Mouse (Mus musculus) urinary bladder, postnatal 10 days (tissue): ENCODE results near the gene Tmem132b.

Experiments used
- DNase-seq: peaks from one replicate; pipeline ENCODE4 v3.0.0; 2022; ENCODE audit warnings: low spot score

Tmem132b gene

GRCm38 (mm10) chr5:125578661-125579060 is 47.1 kb downstream of the Tmem132b start:
- no peak for DNase-seq

- DNase-seq, result no peak
These were observed 47.6 kb downstream of the Tmem132b start for GRCm38 (mm10) chr5:125579153-125579552.

DNA sequence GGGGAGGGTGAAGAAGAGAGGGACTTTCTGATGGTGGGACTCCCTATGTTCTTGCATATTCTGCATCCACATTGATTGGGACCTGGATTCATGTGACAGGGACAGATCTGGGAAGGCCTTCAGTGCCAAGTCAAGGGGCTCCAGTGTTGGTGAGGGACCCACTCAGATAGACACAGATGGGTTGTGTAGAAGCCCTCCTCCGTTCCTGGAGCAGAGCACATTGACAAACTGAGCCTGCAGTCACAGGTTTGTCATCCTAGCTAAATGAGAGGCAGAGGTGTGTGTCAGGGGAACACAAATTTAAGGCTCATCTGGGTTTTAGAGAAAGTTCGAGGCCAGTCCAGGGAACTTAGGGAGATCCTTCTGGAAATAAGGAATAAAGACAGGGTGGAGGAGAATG is 51.7 kb downstream of the Tmem132b start:
- DNase-seq, result no peak

- no peak for DNase-seq
These were observed 52.3 kb downstream of the Tmem132b start for GRCm38 (mm10) chr5:125583836-125584235.

GRCm38 (mm10) chr5:125585211-125585610 is 53.6 kb downstream of the Tmem132b start:
- no peak for DNase-seq

DNA sequence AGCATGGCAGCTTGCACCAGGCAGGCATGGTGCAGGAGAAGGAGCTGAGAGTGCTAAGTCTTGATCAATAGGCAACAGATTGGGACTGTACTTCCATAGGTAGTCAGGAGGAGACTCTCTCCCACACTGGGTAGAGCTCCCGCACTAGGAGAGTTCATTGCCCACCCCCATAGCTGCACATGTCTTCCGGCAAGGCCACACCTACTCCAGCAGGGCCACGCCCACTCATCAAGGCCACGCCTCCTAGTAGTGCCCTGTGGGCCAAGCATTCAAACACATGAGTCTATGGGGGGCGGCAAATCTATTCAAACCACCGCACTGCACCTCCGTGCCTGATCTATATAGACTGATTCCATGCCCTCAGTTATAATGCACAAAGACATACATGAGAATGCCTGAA is 56.6 kb downstream of the Tmem132b start:
- DNase-seq, result no peak

DNA sequence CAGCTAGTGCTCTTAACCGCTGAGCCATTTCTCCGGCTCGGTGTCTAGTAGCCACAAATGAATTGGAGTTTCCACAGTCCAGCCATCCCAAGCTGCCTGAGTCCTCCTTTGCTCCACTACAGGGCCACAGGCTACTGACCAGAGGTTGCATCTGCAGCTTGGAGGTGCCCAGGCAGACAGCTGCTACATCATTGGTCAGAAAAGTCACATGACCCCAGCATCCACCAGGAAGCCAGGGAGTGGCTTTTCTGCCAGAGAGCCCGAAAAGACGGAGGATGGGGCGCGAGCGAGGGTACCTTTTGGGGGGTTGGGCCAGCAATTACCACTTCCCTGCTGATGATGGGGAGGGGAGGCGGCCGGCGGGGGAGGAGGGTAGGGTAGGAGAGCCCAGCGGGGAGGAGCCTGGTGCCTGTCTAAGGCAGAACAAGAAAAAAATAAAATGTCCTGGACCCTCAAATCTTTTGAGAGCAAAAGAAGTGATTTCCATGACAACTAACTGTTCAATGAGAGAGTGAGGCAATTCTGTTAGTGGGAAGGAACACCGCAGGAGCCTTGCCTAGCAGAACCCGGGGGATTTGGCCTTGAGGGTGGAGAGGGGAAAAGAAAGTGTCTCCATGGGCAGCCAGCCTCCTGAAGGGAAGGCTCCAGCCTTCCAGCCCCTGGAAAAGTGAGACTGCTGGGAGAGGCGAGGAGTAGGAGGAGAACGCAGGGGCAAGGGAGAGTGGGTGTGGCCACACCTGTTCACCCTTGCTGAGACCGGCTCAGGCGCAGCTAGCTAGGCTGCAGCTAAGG is 57.5 kb downstream of the Tmem132b start:
- DNase-seq, result no peak

GRCm38 (mm10) chr5:125598056-125598455 is 66.5 kb downstream of the Tmem132b start:
- no peak for DNase-seq

DNA sequence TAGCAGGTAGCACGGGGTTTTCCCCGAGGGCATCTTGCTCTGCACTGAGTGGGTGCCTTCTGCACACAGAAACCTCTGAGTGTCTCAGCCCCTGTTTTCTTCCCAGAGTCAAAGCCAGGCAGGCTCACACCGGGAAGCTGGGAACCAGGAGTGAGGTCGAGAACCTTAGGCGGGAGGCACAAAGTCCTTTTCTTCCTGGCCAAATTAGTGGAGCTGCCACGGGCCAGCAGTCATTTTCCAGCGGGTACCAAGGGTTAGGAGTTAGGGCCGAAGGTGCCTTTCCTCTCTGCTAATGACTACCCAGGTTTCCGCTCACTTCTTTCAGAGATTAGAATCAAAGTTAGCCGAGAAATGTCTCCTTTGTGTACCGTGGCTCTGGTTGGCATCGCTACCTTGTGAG is 75.6 kb downstream of the Tmem132b start:
- no peak for DNase-seq

DNA sequence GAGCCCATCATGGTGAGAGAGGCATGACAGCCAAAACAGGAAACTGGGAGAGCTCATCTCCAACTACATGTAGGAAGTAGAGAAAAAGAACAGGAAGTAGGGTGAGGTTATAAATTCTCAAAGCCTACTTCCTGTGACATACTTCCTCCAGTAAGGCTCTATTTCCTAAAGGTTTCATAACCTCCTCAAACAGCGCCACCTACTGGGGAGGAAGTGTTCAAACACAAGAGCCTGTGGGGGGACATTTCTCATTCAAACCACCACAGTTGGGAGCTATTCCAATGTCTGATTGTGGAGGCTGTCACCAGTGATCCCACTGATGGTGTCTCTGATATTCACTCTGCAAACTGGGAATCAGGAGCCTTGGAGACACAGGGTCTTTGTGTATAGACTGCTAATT is 78.4 kb downstream of the Tmem132b start:
- DNase-seq, result no peak

GRCm38 (mm10) chr5:125612460-125612859 is 80.9 kb downstream of the Tmem132b start:
- DNase-seq, result no peak

- DNase-seq, result no peak
These were observed 81.6 kb downstream of the Tmem132b start for GRCm38 (mm10) chr5:125613136-125613535.

GRCm38 (mm10) chr5:125614348-125614747 is 82.8 kb downstream of the Tmem132b start:
- no peak for DNase-seq

GRCm38 (mm10) chr5:125617050-125617449 is 85.5 kb downstream of the Tmem132b start:
- DNase-seq, result no peak

DNA sequence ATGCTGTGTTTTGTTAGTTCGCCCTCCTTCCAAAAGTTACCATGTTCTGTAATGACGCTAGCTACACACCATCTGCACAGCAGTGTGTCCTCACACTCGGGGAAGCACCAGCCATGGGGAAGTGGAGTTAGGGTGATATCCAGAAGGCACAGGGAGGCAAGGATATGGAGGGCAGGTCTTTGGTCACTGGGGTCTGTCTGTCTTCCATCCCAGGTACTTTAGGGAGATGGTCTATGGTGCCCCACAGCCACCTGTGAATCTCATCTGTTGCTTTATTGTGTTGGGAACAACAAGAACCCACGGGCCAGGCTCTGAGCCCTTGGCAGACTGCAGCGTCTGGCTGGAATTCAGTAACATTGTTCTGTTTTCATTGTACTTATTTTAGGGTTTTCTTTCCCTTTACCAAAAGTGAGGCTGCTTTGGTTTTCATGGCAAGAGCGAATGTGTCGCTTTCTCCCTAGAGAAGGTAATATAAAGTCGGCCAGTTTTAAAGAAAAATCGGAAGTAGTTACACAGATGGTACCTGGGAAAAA is 96.3 kb downstream of the Tmem132b start:
- DNase-seq, result no peak

GRCm38 (mm10) chr5:125634666-125635065 is 103.1 kb downstream of the Tmem132b start:
- DNase-seq, result no peak

- DNase-seq, result no peak
These were observed 109.4 kb downstream of the Tmem132b start for GRCm38 (mm10) chr5:125640966-125641365.

GRCm38 (mm10) chr5:125641531-125642147 is 110.1 kb downstream of the Tmem132b start:
- no peak for DNase-seq

- DNase-seq, result no peak
These were observed 116.7 kb downstream of the Tmem132b start for GRCm38 (mm10) chr5:125648236-125648635.

- no peak for DNase-seq
These were observed 118.4 kb downstream of the Tmem132b start for GRCm38 (mm10) chr5:125649982-125650381.

DNA sequence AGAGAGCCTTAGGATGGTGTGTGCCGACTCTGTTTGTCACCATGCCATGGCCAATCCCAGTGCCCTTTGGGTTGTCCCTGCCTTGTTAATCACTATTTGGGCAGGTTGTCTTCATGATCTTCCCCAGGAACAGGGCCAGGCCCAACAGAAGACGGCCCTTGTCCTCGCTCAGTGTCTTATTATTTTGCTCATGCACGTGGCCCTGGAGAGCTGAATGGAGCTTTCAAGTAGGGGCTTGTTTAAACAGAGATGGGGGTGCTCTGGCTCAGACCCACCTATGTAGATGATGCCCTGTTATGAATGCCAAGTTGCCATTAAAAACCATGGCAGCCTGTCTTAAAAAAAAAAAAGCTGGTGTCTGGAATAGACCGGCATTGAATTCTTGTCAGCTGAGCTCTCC is 126.5 kb downstream of the Tmem132b start:
- DNase-seq, result no peak

DNA sequence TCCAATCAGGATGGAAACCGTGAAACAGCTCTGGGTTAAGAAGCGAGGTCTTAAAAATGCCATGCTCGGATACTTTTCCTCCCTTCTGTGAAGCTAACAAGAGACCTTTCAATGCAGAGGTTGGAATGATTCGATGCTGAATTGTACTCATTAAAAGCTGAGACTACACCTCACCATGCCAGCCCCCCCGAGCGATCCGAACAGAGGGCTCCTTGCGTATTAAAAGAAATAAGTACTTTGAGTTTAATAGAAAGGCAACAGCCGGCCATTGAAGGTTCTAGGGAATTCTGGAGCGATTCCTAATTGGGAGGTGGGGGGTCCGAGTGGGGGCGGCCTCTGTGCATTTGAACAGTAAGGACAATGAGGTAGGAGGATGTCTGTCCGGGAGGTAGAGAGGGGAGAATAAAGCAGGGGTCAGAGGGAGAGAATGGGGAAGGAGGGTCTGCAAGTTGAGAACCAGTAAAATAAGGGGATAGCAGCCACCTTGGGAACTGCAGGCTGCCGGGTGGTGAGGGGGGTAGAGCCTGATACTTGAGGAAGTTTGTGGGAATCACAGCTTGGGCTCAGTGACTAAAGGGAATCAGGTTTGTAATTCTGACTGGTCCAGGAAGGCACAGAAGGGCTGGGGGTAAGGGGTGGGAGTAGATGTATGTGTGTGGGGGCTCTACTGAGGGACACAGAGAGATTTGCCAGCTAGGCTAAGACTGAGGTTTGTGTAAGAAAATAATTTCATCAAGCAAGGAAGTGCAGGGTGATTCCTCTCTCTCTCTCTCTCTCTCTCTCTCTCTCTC is 127.6 kb downstream of the Tmem132b start:
- no peak for DNase-seq

DNA sequence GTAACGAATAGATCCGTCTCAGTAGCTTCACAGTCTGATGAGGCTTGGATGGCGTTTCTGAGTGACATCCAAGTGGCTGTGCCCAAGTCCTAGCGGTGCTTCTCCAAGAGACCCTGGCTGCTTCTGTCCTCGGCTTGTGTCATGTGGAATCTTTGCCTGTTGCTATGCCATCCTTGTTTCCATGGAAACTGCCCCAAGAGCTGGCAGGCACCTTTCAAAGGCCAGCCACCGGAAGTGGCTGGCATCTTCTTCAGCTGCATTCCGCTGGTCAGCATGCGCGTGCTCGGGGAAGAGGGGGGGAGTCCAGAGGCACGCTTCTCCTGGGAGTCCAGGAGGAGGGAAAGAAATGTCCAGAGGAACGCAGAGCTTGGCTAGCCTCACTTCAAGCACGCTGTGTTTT is 144.0 kb downstream of the Tmem132b start:
- DNase-seq, result no peak
